Mouse (Mus musculus): ENCODE measurements around the gene Lgr4. TPM values are rescaled to one million over a fixed set of nuclear protein-coding genes. Genes with fewer than 3 reads are reported as not detected.

The Lgr4 gene
- total RNA-seq, 2 experiments from 2014 or later: 24.7 to 24.9 TPM

GRCm38 (mm10) chr2:109942810-109943570 is 25.5 kb downstream of the Lgr4 start:
- intact Hi-C loops (cut with DNase I): no loop called here
- DNase-seq: no peak

- intact Hi-C loops (cut with DNase I): no loop called here
- DNase-seq: no peak
Measured at GRCm38 (mm10) chr2:109944995-109945394, 27.5 kb downstream of the Lgr4 start.

- DNase-seq: no peak
- intact Hi-C loops (cut with DNase I): no loop called here
Measured at GRCm38 (mm10) chr2:109945532-109945931, 28.1 kb downstream of the Lgr4 start.

GRCm38 (mm10) chr2:109946426-109946825 is 29.0 kb downstream of the Lgr4 start:
- intact Hi-C loops (cut with DNase I): no loop called here
- DNase-seq: no peak

- DNase-seq: no peak
- intact Hi-C loops (cut with DNase I): no loop called here
Measured at GRCm38 (mm10) chr2:109949519-109949918, 32.1 kb downstream of the Lgr4 start.

- no peak for DNase-seq
- intact Hi-C loops (cut with DNase I): no loop called here
Measured at GRCm38 (mm10) chr2:109950311-109950710, 32.9 kb downstream of the Lgr4 start.

- intact Hi-C loops (cut with DNase I): no loop called here
- no peak for DNase-seq
Measured at GRCm38 (mm10) chr2:109951050-109951449, 33.6 kb downstream of the Lgr4 start.

GRCm38 (mm10) chr2:109953048-109953717 is 35.7 kb downstream of the Lgr4 start:
- intact Hi-C loops (cut with DNase I): no loop called here

GRCm38 (mm10) chr2:109953893-109954292 is 36.4 kb downstream of the Lgr4 start:
- intact Hi-C loops (cut with DNase I): no loop called here
- no peak for DNase-seq

More at GRCm38 (mm10) chr2:109953048-109953717, 35.7 kb downstream of the Lgr4 start:
- no peak for DNase-seq

GRCm38 (mm10) chr2:109955060-109955459 is 37.6 kb downstream of the Lgr4 start:
- intact Hi-C loops (cut with DNase I): no loop called here
- no peak for DNase-seq

- intact Hi-C loops (cut with DNase I): no loop called here
- DNase-seq: no peak
Measured at GRCm38 (mm10) chr2:109955910-109956309, 38.5 kb downstream of the Lgr4 start.

- no peak for DNase-seq
- intact Hi-C loops (cut with DNase I): no loop called here
Measured at GRCm38 (mm10) chr2:109956785-109957184, 39.3 kb downstream of the Lgr4 start.

GRCm38 (mm10) chr2:109958692-109959406 is 41.4 kb downstream of the Lgr4 start:
- intact Hi-C loops (cut with DNase I): no loop called here
- peak in 1 of 2 experiments; percentile 17 for DNase-seq

GRCm38 (mm10) chr2:109959407-109960075 is 42.1 kb downstream of the Lgr4 start:
- intact Hi-C loops (cut with DNase I): no loop called here

GRCm38 (mm10) chr2:109960246-109960645 is 42.8 kb downstream of the Lgr4 start:
- intact Hi-C loops (cut with DNase I): no loop called here
- DNase-seq: no peak

More at GRCm38 (mm10) chr2:109959407-109960075, 42.1 kb downstream of the Lgr4 start:
- DNase-seq: no peak

GRCm38 (mm10) chr2:109961174-109961573 is 43.7 kb downstream of the Lgr4 start:
- no peak for DNase-seq
- intact Hi-C loops (cut with DNase I): no loop called here

GRCm38 (mm10) chr2:109963591-109964258 is 46.3 kb downstream of the Lgr4 start:
- intact Hi-C loops (cut with DNase I): no loop called here
- DNase-seq: no peak

- DNase-seq: no peak
- intact Hi-C loops (cut with DNase I): no loop called here
Measured at GRCm38 (mm10) chr2:109965753-109966420, 48.4 kb downstream of the Lgr4 start.

- DNase-seq: no peak
- intact Hi-C loops (cut with DNase I): no loop called here
Measured at GRCm38 (mm10) chr2:109966863-109967262, 49.4 kb downstream of the Lgr4 start.

- DNase-seq: no peak
- intact Hi-C loops (cut with DNase I): no loop called here
Measured at GRCm38 (mm10) chr2:109969381-109969780, 51.9 kb downstream of the Lgr4 start.
